Mouse (Mus musculus) kidney, adult 2 months (tissue): ENCODE measurements around the gene Prr12.

ENCODE experiments used
- CTCF ChIP-seq: fragments of 200-500 bp; conservative IDR thresholded peaks from 2 replicates; pipeline ENCODE4 v1.5.1; 2011; ENCODE audit warnings: low read depth, mild to moderate bottlenecking, control low read depth, low read length, moderate library complexity, mixed read lengths; ENCODE audit not compliant: insufficient read depth, insufficient read length
- POLR2A ChIP-seq: fragments of 200-500 bp; IDR thresholded peaks from one replicate; pipeline ENCODE4 v1.6.1; 2011; ENCODE audit warnings: low read depth, low read length, control low read depth

GRCm38 (mm10) chr7:44984833-44985164, 67.9 kb downstream of the Prr12 start:
- TF ChIP-seq POLR2A (no peak), CTCF (no peak)
